Mouse (Mus musculus): ENCODE measurements at regions not wholly inside any gene's neighbourhood (a gene's known extent, or its start where the extent isn't known, plus 50 kb on each side); places are given as distances from the start of the nearest gene placed in this dataset.

DNA sequence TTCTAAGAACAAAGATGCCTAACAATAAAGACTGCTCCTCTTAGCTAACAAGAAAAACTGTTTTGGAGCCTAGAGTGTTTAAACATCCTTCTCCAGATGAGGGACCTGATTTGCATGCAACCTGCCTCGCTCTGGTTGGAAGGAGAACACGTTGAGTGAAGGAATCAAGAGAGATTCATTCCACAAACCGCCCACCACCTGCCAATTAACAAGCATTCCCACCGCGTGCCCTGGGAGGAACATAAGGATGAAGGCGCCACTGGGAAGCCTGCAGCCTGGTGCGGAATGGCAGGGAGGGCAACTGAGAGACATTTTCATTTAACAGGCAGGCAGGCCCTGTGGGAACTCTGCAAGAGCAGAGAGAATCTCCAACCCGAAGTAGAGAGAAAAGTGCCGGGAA is 265.0 kb downstream of the Hs3st3b1 start:
- DNase-seq = no peak

DNA sequence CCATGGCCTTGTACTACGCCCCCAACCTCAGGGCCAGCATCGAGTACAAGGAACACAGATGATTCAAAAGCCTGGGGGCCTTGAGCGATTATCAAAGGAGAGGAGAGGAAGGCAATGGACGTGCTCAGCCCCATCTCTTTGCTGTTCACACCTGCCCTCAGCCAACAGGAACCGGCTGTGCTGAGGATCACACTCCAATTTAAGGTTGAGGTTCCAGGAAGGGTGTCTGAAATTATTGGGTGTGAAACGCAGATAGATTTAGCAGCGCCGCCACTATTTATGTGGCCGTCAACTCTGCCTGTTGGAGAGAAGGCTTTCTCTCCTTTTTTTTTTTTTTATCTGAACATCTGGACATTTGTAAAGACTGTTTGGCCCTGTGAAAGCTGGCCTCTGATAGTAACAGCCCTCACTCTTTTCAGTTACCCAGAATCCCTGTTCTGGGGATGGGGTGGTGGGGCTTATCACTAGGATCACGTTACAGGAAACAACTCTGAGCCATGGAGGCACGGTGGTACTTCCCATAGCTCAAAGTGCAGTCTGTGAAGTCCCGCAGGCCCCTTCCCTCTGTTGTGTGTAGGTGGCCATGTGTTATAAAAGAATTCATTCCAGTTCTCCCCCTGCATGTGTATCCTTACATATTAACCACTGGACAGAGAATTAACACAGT is 256.7 kb downstream of the Hs3st3b1 start:
- no peak for DNase-seq

DNA sequence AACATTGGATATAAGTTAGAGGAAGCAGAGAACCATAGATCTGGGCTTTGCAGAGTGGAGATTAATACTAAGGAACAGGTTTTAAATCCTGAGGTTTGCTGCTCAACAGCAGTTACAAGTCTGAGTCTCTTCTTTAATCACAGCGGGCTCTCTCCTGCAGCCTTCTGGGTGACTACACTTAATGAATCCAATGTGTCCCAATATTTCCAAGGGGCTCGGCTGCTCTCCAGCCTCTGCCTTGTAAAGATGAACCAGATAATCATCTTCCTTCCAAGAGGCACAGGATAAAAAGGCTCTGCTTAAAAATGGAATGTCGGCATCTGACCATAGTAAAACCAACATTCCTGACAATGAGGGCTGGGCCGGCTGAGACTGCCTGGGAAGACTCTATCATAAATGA is 251.6 kb downstream of the Hs3st3b1 start:
- no peak for DNase-seq

DNA sequence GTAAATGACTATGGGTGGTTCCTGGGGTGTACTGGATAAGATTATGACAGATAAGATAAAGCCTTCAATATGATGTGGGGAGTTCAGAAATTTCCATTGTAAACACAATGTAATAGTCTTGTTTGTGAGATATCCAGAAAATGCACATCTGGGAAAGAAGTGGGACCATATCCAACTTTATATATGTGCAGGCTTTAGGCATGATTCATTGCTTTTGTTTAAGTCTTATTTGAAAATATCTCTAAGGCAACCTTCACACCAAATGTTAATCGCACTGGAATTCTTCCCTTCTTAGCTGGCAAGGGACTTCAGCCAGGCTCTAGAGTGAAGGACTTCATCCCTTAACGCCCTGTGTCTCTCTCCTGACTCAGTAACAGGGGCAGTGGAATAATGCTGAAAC is 250.3 kb downstream of the Hs3st3b1 start:
- DNase-seq = no peak

DNA sequence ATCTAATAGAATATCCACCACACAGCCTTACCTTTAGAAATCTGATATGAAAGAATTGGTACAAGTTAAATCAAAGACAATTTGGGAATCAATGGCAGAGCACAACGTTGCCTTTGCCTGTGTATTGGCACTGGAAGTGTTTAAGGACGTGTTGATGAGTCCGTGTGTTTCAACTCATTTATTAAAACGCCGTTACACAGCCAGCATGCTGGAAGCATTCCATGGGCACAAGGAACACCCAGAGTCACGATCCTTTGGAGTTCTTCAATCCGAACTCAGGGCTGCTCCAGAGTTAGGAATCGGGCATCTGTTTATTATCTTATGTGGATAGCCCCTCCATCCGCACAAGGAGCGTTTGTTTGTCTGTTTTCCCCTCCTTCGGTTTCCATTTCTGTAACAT is 244.2 kb downstream of the Hs3st3b1 start:
- DNase-seq = no peak

DNA sequence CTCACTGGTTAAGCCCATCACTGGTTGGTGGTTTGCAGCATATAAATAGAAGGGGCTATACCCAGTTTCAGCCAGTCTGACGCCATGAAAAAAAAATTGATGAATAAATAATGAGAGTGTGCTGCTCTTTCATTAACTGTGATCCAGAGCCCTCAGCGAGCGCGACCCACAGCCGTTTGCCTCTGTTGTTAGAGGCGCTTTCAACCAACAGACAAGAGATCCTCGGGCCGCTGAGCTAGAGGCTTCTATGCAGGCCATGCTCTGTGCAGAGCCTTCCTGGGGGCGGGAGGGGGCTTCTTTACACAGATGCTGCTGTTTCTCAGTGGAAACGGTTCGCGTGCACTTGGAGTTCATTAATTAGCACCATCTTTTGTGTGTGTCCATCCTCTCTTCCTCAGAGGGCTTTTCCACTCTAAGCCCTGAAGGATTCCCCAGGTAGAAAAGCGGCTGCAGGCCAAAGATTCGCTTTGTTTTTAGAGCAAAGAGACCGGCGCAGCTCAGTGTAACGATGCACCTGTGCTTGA is 243.6 kb downstream of the Hs3st3b1 start:
- no peak for DNase-seq

DNA sequence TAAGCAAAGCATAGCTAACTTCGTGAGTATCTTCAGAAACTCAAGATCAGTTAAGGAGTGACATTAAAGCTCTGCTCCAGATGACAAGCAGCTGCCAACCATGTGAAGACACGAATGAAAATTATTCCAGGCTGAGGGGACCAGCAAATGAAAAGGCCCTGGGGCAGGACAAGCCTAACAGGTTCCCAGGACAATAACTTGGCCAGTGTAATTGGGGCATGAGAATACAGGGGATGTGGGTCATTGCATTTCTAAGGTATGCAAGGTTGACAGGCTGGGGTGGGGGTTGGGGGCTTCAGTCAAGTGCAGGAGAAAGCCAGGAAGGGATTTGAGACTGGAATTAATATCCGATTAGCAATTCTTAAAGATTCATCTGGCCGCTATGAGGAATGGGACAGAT is 242.6 kb downstream of the Hs3st3b1 start:
- DNase-seq = no peak

DNA sequence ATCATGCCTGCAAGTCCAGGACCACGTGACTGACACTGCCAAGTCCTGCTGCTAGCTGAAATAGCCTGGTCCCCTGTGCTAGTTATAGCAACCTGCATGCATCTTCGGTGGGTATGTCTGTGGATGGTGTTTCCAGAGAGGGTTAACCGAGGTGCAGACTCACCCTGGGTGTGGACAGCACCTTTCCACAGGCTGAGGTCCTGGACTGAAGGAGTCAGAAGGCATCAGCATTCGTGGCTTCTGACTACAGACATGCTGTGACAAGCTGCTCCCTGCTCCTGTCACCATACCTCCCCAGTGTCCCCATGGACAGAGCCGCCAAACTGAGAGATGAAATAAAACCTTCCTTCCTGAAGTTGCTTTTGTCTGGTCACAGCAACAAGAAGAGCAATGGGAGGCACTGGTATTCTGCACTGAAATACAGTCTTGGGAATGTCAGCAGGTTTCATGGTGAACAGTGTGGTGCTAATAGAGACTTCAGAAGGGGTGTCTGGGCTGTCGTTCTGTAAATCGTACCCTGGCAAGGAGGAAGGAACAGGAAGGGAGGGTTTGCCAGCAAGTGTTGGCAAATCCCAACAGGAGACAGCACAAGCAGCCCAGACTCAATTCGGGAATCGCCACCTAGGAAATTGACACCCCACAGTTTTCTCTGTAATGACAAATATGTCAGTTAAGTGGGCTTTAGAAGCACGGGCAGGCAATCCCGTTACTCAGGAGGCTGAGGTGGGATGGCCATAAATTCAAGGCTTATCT is 237.7 kb downstream of the Hs3st3b1 start:
- DNase-seq = no peak

DNA sequence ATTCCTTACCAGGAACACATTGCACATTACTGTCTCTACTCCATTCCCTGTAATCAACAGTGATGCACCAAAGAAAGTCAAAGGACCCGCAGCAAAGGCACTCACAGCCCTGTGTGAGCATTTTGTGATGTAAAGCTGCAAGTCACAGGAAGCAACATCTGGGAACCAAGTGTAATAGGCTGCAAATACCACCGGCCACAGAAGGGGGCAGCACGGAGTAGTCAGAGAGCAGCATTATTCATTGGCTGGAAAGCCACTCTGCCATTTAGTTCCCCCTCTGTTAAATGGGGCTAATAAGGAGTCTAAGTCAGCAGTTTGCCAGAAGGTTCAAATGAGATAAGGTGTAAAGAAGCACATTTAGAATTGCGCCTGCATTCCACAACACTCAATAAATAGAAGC is 231.0 kb downstream of the Hs3st3b1 start:
- DNase-seq = peak; percentile 2

DNA sequence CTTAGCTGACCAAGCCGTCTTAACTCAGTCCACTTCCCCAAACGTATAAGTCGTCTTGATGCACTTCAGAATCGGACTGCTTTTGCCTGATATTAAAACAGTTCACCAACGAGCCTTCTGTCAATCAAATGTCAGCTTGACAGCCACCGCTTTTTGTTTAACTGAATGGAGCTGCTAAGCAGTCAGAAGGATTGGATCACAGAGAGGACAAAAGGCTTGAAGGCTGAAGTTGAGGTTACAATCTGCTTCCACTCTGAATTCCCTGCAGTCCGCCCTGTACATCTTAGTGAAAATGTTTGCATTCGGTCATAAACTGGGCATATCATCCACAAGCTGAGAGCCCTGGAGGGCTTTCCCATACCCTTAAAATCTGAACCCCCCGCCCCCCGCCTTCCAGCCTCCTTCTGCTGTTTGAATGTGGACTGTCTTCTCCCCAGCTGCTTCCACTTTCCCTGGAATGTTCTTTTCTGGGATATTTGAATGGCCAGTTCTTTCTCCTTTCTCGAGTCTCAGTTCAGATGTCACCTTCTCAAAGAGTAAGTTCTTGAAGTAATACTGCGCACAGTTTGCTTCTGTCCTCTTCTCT is 217.0 kb downstream of the Hs3st3b1 start:
- DNase-seq = no peak

DNA sequence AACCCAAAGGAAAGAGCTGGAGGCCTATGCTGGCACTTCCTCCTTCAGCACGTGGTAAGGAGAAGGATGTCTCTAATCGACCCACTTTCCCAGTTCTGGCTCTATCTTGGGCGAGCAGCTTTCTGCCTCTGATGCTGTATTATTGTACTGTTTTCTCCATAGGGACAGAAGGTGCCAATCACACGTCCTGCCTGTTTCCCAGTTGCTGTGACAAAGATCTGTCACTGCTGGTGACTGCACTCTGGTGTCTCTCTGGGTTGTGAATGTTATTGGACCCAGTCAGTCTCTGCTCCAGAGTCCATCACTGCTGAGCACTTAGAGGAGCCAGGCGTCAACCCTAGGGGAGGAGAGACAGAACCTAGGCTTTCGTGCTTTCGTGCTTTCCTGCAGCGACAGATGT is 216.0 kb downstream of the Hs3st3b1 start:
- DNase-seq = no peak

DNA sequence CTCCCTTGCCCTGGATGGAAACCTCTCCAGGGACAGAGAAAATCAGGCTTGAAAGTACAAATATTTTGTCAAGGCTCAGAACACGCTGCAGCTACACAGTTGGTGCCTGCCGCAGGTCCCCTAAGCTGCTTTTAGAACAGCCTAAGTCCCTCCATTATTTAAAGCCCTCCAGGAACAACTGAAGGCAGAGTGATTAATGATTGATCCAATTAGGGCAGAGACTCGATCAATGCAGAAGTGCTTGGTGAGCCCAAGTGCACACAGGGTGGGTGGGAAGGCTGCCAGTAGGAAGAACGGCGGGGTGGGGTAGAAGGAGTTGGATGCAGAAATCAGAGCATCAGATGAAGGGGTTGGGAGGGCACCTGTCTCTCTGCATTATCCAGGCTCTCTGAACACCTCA is 215.0 kb downstream of the Hs3st3b1 start:
- no peak for DNase-seq

DNA sequence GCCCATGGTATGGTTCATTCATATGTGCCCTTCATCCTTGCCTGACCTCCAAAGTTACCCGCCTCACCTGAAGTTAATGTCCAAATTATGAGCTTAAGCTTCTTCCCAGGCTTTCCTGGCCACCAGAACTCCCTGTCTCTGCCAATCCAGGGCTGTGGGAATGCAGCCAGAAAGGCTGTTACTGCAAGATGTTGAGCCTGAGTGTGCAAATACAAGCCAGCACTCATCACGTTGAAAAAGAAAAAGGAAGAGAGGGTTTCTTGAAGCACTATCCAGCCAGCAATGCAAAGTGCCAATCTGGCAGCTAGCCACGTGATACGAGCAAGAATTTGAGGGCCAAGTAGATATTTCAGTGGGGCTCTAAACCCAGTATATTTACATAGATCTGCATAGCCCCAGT is 213.7 kb downstream of the Hs3st3b1 start:
- DNase-seq = no peak

DNA sequence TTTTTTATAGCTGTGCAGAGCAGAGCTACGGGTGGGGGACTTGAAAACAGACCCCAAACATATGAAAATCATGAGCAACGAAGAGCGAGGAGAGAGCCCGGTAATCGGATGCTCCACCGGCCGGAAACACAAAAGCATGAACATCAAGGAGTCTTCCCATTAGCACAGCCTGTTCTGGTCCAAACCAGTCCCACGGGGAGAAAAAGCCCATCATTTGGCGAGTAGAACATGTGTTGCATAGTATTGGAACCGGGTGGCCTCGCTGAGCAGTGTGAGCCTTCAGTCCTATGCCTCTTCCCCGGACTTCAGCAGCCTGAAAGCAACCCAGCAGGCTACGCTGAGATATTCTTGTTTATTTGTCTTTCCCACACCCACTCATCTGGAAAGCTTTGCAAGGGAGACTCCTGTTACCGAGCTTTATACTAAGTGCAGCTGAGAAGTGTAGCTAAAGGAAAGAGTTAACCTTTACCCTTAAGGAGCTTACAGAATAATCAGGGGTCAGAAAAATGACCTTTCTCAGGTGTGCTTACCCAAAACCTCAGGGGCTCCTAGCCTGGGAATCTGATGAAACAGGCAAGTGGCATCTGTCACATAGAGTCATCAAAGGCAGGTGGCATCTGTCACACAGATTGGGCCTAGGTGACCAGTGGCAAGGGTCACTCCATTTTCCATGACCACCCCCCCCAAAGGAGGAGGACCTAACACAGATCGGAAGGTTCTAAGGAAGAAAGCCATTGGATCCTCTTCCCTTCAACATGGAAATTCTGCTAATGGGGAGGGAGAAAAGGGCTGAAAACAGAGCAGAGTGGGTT is 209.8 kb downstream of the Hs3st3b1 start:
- DNase-seq = no peak

DNA sequence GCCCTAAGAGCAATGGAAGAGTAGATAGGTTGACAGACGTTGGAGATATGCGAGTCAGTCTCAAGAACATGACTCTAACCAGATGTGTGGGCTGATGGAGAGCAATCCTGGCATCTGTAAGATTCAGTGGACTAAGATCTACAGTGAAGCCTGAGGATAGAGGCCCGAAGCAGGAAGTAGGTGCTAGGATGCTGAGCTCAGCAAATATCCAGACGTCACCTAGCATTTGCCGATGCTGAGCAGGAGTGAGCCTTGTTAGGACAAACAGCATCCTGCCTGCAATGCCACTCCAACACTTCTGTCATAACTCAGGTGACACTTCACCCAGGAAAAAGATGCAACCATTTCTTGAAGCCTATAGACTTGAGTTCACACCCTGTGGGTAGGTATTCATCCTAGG is 199.8 kb downstream of the Hs3st3b1 start:
- DNase-seq = no peak

DNA sequence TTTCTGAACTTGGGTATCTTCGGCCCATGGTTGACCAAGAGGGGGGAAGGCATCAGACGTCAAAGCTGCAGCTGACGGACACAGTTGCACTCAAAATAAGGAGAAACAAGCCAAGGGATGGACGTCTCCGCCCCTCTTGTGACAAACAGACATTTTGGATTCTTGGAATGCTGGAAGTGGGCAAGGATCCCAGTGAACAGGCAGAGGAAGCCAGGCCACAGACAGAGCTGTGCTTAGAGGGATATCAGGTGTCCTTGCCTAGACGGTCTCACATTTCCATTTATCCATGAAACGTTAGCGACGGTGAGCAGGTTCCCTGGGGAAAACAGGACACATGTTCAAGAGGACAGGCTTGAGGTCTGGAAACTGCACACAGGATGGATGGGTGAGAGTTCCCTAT is 191.2 kb downstream of the Hs3st3b1 start:
- no peak for DNase-seq

DNA sequence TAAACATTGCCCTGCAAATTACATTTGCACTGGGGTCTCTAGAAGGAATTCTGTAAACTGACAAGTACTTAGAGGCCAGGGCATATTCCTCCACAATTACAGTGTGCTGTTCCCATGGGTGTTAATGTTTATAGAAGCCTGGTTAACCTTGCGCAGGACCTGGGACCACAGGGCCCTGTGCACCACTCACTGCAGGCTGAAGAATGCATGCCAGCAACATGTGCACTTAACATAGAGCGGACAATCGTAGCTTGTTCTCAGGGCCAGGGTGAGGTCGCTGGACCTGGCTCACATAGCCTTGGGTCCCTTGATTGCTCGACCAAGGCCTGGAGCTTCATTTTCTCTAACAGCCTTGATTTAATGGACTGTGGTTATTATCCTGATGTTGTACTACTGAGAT is 168.8 kb downstream of the Hs3st3b1 start:
- DNase-seq = no peak

DNA sequence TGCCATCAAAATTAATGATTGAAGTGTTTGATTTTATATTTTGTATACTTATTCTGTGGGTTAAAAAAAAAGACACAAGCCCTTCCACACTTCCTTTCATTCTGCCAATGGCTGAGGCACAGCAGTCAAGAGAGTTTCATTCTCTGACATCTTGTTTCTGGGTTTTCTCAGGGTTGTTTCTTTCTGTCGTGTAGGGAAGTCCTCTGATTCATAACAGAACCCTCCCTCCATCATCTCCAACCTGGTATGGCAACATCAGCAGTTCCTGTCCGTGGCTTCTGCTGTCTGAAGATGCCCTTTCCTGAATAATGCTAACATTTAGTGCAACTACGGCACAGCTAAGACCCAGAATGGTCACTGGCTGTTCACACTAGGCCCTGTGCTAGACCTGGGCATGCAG is 167.3 kb downstream of the Hs3st3b1 start:
- no peak for DNase-seq

DNA sequence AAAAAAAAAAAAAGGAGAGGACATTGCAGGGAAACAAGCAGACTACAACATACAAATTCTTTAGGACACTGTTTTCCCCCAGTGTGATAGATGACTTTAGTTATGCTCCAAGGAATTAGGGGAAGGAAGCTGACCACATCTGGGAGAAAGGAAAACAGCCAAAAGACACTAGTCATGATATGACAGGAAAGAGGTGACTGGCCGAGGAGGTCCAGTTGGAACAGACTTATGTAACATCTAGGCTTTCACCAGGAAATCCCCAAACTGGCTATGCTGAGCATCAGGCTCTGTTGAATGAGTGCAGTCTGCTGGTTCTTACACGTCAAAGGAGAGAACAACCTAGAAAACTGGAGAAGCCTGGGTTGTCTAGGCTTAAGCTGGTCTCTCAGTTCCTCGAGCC is 163.8 kb downstream of the Hs3st3b1 start:
- DNase-seq = no peak

DNA sequence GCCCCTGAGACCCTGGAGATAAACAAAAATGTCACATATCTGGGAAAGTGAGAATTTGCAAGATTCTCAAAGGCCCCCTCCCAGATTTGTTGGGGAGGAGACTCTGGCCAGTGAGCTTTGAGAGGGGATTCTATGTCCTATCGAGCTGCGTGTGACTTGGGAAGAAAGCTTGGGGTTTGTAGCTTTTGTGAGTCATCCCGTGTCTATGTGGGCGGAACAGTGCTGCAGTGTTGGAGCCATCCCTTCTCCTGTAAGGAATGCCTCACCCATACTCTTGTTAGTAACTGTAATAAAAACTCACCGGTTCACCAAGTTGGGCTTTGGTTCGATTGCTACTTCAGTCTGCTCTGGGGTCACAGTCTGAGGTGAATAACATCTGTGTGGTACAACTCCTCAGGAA is 160.5 kb downstream of the Hs3st3b1 start:
- no peak for DNase-seq

DNA sequence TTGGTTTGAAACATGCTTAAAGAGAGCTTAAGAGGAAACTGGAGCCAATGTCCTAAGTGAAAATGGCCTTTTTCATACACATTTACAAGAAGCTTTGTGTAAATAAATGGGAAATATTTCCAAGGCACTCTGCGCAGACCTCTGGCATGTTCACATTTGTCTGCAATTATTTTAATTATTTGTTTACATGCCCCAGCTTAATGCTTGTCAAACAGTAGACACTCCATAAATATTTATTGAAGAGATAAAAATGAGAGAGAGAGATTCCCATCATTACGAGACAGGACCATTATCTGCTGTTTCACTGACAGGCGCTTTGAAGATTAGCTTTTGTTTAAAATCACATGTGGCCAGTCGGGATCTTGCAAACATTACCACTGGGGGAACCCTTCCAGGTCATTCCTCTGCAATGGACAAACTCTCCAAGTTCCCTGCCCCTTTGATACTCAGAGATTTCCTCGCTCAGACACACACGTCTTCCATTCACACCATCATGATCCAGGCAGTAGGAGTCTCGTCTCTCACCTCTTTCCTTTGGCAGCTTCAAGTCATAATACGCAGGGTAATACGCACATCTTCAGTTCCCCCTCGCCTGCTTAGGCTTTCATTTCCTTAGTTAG is 154.3 kb downstream of the Hs3st3b1 start:
- DNase-seq = no peak

DNA sequence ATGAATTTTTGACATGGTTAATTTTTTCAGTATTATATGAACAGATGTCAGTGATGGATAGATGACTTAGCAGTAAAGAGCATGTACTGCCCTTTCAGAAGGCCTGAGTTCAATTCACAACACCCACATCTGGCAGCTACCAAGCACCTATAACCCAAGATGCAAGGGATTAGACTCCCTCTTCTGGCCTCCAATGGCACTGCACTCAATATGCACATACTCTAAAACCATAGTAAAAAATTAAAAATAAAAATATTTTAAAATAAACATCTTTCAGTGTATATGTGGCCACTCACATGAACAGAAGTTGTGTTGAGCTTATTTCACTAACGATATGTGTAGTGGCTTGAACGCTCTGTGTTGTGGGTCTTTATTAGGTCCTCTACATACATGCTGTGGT is 152.4 kb downstream of the Hs3st3b1 start:
- DNase-seq = no peak

DNA sequence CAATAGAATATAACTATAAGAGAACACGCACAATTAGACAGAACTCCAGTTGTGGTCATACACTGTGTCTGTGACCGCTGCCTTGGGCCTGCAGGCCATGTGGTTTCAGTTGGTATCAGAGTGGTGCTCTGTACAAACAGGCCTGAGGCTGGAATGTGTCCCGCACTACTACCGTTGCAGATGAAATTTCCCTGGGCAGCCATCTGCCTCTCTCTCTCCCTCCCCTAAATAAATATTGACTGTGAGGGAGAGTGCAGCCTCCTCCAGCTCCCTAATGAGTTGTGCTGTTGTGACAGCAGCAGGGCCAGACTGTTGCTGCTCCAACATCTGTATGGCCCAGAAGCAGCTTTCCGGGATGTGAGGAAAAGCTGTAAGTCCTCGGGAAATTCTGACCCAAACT is 146.7 kb downstream of the Hs3st3b1 start:
- no peak for DNase-seq

All from cerebellum, adult 8-10 months (tissue).